Mouse (Mus musculus) small intestine, adult 2 months (tissue): Measurements from ENCODE around the gene Abca1.

Experiments
- CTCF ChIP-seq: fragments of 200-500 bp; IDR thresholded peaks from 2 replicates; pipeline ENCODE4 v1.5.1; 2012; ENCODE audit warnings: low read depth, mild to moderate bottlenecking, control low read depth, inconsistent platforms, low read length, moderate library complexity, mixed read lengths; ENCODE audit not compliant: insufficient replicate concordance, insufficient read length; ENCODE audit errors: extremely low read depth
- POLR2A ChIP-seq: fragments of 200-500 bp; IDR thresholded peaks from 2 replicates; pipeline ENCODE4 v1.6.1; 2012; ENCODE audit warnings: low read depth, mild to moderate bottlenecking, control low read depth, inconsistent platforms, low read length, moderate library complexity

- TF ChIP-seq POLR2A (no peak), CTCF (no peak)
Measured at GRCm38 (mm10) chr4:53165231-53165630, 5.5 kb upstream of the Abca1 start.
